Mouse (Mus musculus): ENCODE data around the gene Pitx2.

DNA sequence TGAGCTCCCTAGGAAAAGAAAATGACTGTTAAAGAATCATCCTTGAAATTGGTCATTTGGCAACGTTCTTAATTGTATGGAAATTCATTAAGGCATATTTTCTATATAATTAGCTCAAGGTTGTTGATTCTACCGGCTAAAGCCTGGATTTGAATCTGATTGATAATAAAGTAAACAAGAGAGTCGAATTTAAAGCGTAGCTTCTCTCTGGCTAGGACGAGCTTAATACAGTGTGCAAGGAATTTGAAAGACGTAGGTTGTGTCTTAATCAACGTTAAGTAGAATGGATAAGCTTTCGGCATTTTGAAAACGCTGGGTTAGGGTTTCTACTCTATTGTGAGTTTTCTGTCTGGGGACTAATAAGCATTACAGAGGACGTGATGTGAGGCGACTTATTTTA lies 13.1 kb downstream of the Pitx2 start:
- no peak for TF ChIP-seq CTCF (IDR thresholded peaks at IDR 0.05; ENCODE audit: insufficient read depth, low read length)
- no peak for TF ChIP-seq POLR2A (IDR thresholded peaks at IDR 0.05; ENCODE audit: borderline replicate concordance, extremely low read depth, low read depth, low read length)

All from lung, adult 2 months (tissue).